Mouse (Mus musculus) brain, embryonic 14.5 days (tissue): Measurements from ENCODE around the gene Slc16a6.
A peak's percentile ranks its signal among the peaks of the same experiment; 100 is the strongest.

Source experiments
- CTCF ChIP-seq: fragments of 200-500 bp; IDR thresholded peaks from 2 replicates; pipeline ENCODE4 v1.5.1; 2012; ENCODE audit warnings: inconsistent platforms, mild to moderate bottlenecking, moderate library complexity, borderline replicate concordance; ENCODE audit not compliant: insufficient read depth, insufficient read length; ENCODE audit errors: extremely low read depth
- POLR2A ChIP-seq: fragments of 200-500 bp; IDR thresholded peaks from 2 replicates; pipeline ENCODE4 v1.6.1; 2012; ENCODE audit warnings: mild to moderate bottlenecking, inconsistent platforms, borderline replicate concordance; ENCODE audit not compliant: poor library complexity, insufficient read depth, insufficient read length, severe bottlenecking; ENCODE audit errors: extremely low read depth

DNA sequence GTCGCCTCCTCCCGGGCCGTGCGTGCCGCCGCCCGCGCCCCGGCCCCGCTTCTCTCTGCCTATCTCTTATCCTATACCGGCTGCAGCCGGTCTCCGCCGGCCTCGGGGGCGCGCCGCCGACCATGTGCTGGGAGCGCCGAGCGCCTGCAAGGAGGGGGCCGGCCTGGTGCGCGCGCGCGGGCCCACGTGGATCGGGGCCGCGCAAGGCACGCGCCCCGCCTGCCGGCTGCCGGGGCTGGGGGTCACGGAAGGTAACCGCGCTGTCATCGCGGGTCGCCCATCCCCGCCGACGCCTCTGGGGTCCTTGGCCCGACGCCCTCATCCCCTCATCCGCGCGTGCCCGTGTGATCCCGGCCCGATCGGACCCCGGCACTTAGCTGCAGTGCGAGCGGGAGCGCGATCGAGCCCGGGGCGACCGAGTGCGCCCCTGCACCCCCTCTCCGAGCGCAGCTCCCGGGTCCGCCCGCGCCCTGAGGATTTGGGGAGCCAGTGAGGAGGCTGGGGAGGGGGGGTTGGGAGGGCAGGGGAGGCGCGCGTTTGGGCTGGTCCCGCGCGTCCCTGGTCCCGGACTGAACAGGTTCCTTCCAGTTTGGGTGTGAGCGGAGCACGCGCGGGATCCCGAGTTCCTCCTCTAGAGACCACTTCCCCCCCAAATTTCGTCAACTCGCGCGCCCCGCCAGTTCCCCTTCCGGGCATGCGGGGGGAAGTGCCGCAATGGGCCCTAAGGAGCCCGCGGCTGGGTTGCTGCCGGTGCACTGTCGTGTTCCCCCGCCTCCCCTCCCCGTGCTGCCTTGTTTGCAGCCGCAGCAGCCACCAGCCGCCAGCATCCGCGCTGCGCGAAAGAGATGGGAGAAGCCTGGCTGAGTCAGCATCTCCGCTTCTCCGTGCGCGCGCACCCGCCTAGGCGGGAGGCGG lies at the start of gene Slc16a6, which contains the start of gene Arsg:
- peak; percentile 89 for TF ChIP-seq POLR2A
- no peak for TF ChIP-seq CTCF
